Mouse (Mus musculus): ENCODE results near the gene Rasgef1c. TPM values are rescaled to one million over a fixed set of nuclear protein-coding genes. Genes with fewer than 3 reads are reported as not detected.
A peak's percentile ranks its signal among the peaks of the same experiment; 100 is the strongest.

The Rasgef1c gene
- total and polyA plus RNA-seq, 2 experiments from 2014 or later, result 30.8 to 36.1 TPM

DNA sequence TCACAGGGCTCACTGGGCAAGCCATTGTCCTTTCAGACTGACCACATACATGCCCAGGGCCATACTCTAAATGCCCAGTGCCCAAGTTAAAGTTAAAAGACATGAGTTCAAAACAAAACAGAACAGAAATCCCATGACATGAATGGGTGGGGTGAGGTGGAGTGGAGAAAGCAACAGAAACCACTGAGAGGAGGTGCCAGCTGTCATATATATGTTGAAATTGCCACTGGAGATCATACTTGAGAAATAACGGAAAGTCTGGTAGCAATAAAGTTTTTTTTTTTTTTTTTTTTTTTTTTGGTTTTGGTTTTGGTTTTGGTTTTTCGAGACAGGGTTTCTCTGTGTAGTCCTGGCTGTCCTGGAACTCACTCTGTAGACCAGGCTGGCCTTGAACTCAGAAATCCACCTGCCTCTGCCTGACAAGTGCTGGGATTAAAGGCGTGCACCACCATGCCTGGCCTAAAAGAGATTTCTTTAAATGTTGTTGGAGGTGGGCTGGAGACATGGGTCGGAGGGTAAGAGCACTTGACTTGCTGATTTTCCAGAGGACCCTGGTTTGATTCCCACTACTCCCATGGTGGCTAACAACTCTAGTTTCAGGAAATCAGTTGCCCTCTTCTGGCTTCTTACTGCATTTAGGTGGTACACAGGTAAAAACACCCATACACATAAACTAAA is 82.4 kb downstream of the Rasgef1c start:
- Histone ChIP-seq H3K27me3 (ENCODE audit: insufficient read depth, low read length) (no peaks in the 10 kb centered on the region), H3K27ac (ENCODE audit: low read depth, low read length) (no peak overlapping the region), H3K4me3 (ENCODE audit: low read depth, low read length) (no peak overlapping the region), H3K36me3 (ENCODE audit: insufficient read depth) (no peaks in the 10 kb centered on the region), H3K4me1 (ENCODE audit: insufficient read depth) (no peaks in the 10 kb centered on the region), H3K4me2 (ENCODE audit: low read depth) (no peak overlapping the region), H3K9ac (no peak overlapping the region), H3K9me3 (ENCODE audit: low read length) (no peaks in the 10 kb centered on the region)
- no peak for ATAC-seq
- TF ChIP-seq CTCF (IDR thresholded peaks at IDR 0.05; ENCODE audit: low read depth), result no peak
- DNase-seq, result no peak
- 87% methylated on average over 4 of the region's 4 CpGs for WGBS

- TF ChIP-seq CTCF (IDR thresholded peaks at IDR 0.05; ENCODE audit: low read depth), result no peak
- WGBS, result 81% methylated on average over 4 of the region's 4 CpGs
- H3K4me1 ChIP-seq (ENCODE audit: insufficient read depth), result no peaks in the 10 kb centered on the region
These were observed 83.4 kb downstream of the Rasgef1c start for GRCm38 (mm10) chr11:49985009-49985408.

GRCm38 (mm10) chr11:49986277-49987036 is 84.8 kb downstream of the Rasgef1c start:
- DNase-seq, result peak; percentile 79
- peak; percentile 83 for ATAC-seq
- no peak overlapping the region for H3K4me3 ChIP-seq (ENCODE audit: low read depth, low read length)
- 24% methylated on average over 9 of the region's 10 CpGs for WGBS
- no peaks in the 10 kb centered on the region for H3K9me3 ChIP-seq (ENCODE audit: low read length)
- no peaks in the 10 kb centered on the region for H3K36me3 ChIP-seq (ENCODE audit: insufficient read depth)
- no peaks in the 10 kb centered on the region for H3K4me1 ChIP-seq (ENCODE audit: insufficient read depth)
- H3K4me2 ChIP-seq (ENCODE audit: low read depth), result no peak overlapping the region
- H3K27me3 ChIP-seq (ENCODE audit: insufficient read depth, low read length), result no peaks in the 10 kb centered on the region
- H3K9ac ChIP-seq, result no peak overlapping the region
- TF ChIP-seq CTCF (IDR thresholded peaks at IDR 0.05; ENCODE audit: low read depth), result peak; percentile 90
- H3K27ac ChIP-seq (ENCODE audit: low read depth, low read length), result no peak overlapping the region

More at GRCm38 (mm10) chr11:49985009-49985408, 83.4 kb downstream of the Rasgef1c start:
- ATAC-seq (no peak), DNase-seq (no peak)
- Histone ChIP-seq H3K9ac (no peak overlapping the region), H3K9me3 (ENCODE audit: low read length) (no peaks in the 10 kb centered on the region), H3K4me3 (ENCODE audit: low read depth, low read length) (no peak overlapping the region), H3K27me3 (ENCODE audit: insufficient read depth, low read length) (no peaks in the 10 kb centered on the region), H3K4me2 (ENCODE audit: low read depth) (no peak overlapping the region), H3K36me3 (ENCODE audit: insufficient read depth) (no peaks in the 10 kb centered on the region), H3K27ac (ENCODE audit: low read depth, low read length) (no peak overlapping the region)

DNA sequence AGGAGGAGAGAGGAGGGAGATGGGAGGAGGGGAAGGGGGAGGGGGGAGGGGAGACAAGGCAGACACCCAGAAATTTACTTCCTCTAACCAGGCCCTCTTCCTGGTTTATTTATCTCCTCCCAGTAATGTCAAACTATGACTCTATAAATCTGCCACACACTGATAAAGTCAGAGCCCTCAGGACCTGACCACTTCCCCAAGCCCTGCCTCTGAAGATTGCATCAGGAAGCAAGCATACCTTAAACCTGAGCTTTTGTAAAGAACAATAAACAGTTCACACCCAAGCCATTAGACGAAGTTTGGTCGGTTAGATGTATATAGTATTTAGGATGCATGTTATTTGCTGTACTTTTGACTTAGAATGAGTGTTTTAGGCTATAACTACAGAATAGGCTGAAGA is 92.9 kb downstream of the Rasgef1c start:
- H3K27me3 ChIP-seq (ENCODE audit: insufficient read depth, low read length), result no peaks in the 10 kb centered on the region
- H3K4me1 ChIP-seq (ENCODE audit: insufficient read depth), result no peaks in the 10 kb centered on the region
- H3K4me3 ChIP-seq (ENCODE audit: low read depth, low read length), result no peak overlapping the region
- DNase-seq (no peak), ATAC-seq (no peak)
- no peaks in the 10 kb centered on the region for H3K9me3 ChIP-seq (ENCODE audit: low read length)
- WGBS, result 83% methylated on average over 2 of the region's 2 CpGs
- TF ChIP-seq CTCF (IDR thresholded peaks at IDR 0.05; ENCODE audit: low read depth), result no peak
- no peaks in the 10 kb centered on the region for H3K36me3 ChIP-seq (ENCODE audit: insufficient read depth)
- no peak overlapping the region for H3K27ac ChIP-seq (ENCODE audit: low read depth, low read length)
- H3K4me2 ChIP-seq (ENCODE audit: low read depth), result no peak overlapping the region
- H3K9ac ChIP-seq, result no peak overlapping the region

DNA sequence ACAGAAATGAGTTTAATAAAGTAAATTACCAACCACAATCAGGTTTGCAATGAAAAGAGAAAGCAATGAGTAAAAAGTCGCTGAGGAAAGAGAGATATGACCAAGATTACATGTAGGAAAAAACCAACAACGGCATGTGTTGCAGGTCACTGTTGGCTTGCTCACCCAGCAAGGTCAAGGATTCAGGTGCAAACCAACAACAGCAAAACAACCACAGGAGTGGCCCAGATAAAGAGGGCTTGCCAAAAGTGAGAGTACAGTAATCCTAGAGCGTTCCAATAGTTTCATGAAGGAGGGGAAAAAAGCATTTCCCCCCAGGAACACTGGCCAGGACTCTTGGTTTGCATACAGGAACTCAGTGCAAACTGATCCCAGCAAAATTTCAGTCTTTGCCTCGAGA is 94.8 kb downstream of the Rasgef1c start:
- Histone ChIP-seq H3K9me3 (ENCODE audit: low read length) (no peaks in the 10 kb centered on the region), H3K9ac (no peak overlapping the region), H3K27me3 (ENCODE audit: insufficient read depth, low read length) (no peaks in the 10 kb centered on the region), H3K4me1 (ENCODE audit: insufficient read depth) (no peaks in the 10 kb centered on the region), H3K4me2 (ENCODE audit: low read depth) (no peak overlapping the region), H3K27ac (ENCODE audit: low read depth, low read length) (no peak overlapping the region), H3K36me3 (ENCODE audit: insufficient read depth) (no peaks in the 10 kb centered on the region), H3K4me3 (ENCODE audit: low read depth, low read length) (no peak overlapping the region)
- no peak for DNase-seq
- no peak for TF ChIP-seq CTCF (IDR thresholded peaks at IDR 0.05; ENCODE audit: low read depth)
- WGBS, result 78% methylated on average over 4 of the region's 4 CpGs
- ATAC-seq, result no peak

- no peaks in the 10 kb centered on the region for H3K9me3 ChIP-seq (ENCODE audit: low read length)
- H3K9ac ChIP-seq, result no peak overlapping the region
- no peaks in the 10 kb centered on the region for H3K27me3 ChIP-seq (ENCODE audit: insufficient read depth, low read length)
- no peak overlapping the region for H3K27ac ChIP-seq (ENCODE audit: low read depth, low read length)
- H3K4me2 ChIP-seq (ENCODE audit: low read depth), result no peak overlapping the region
- 79% methylated on average over 5 of the region's 5 CpGs for WGBS
- DNase-seq (no peak), ATAC-seq (no peak)
- no peaks in the 10 kb centered on the region for H3K36me3 ChIP-seq (ENCODE audit: insufficient read depth)
- H3K4me3 ChIP-seq (ENCODE audit: low read depth, low read length), result no peak overlapping the region
- H3K4me1 ChIP-seq (ENCODE audit: insufficient read depth), result no peaks in the 10 kb centered on the region
- no peak for TF ChIP-seq CTCF (IDR thresholded peaks at IDR 0.05; ENCODE audit: low read depth)
These were observed 95.7 kb downstream of the Rasgef1c start for GRCm38 (mm10) chr11:49997321-49997720.

DNA sequence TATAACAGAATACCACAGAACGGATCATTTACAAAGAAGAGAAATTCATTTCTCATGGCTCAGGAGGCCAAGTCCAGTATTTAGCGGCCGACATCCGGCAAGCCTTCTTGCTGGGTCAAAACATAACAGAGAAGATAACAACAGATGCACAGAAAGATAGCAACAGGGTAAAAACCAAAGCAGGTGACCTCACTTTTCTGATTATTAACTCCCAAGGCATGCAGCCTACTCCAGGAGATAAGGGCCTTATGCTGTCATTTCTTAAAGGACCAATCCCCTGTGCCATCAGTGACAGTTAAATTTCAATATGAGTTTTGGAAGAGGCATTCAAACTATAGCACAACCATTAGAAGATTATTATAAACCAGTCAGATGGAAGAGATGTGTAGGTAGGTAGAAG is 101.2 kb downstream of the Rasgef1c start:
- H3K36me3 ChIP-seq (ENCODE audit: insufficient read depth), result no peaks in the 10 kb centered on the region
- H3K9me3 ChIP-seq (ENCODE audit: low read length), result no peaks in the 10 kb centered on the region
- H3K27me3 ChIP-seq (ENCODE audit: insufficient read depth, low read length), result no peaks in the 10 kb centered on the region
- no peak overlapping the region for H3K27ac ChIP-seq (ENCODE audit: low read depth, low read length)
- H3K4me3 ChIP-seq (ENCODE audit: low read depth, low read length), result no peak overlapping the region
- TF ChIP-seq CTCF (IDR thresholded peaks at IDR 0.05; ENCODE audit: low read depth), result no peak
- no peak overlapping the region for H3K9ac ChIP-seq
- 94% methylated on average over 4 of the region's 4 CpGs for WGBS
- DNase-seq (no peak), ATAC-seq (no peak)
- no peak overlapping the region for H3K4me2 ChIP-seq (ENCODE audit: low read depth)
- no peaks in the 10 kb centered on the region for H3K4me1 ChIP-seq (ENCODE audit: insufficient read depth)

All from forebrain, postnatal 0 days (tissue).